In genomic region chr11:80410377-80410776, GRCm38 (mm10) we compare ENCODE assay signal across 21 mouse cellular contexts.
"Had no signal": no experiment of that assay in that cellular context is flagged by ENCODE, and none has a peak within 500 bp of the region (broad histone marks: within the 10 kb centered on the region; RNA-seq: fewer than 3 reads in every experiment).

No protein-coding gene starts in this region.

- H3K4me2 ChIP-seq: limb, embryonic 12.5 days; limb, embryonic 15.5 days; lung, embryonic 15.5 days; midbrain, embryonic 12.5 days; midbrain, embryonic 15.5 days; neural tube, embryonic 12.5 days; neural tube, embryonic 15.5 days; stomach, embryonic 15.5 days had no signal

- H3K9ac ChIP-seq: limb, embryonic 12.5 days; limb, embryonic 15.5 days; lung, embryonic 15.5 days; midbrain, embryonic 12.5 days; midbrain, embryonic 15.5 days; neural tube, embryonic 12.5 days; neural tube, embryonic 15.5 days; stomach, embryonic 15.5 days had no signal

- H3K27ac ChIP-seq: limb, embryonic 12.5 days; limb, embryonic 15.5 days; lung, embryonic 15.5 days; midbrain, embryonic 12.5 days; midbrain, embryonic 15.5 days; neural tube, embryonic 12.5 days; neural tube, embryonic 15.5 days; stomach, embryonic 15.5 days had no signal

- H3K27me3 ChIP-seq: limb, embryonic 12.5 days; limb, embryonic 15.5 days; lung, embryonic 15.5 days; midbrain, embryonic 12.5 days; midbrain, embryonic 15.5 days; neural tube, embryonic 12.5 days; neural tube, embryonic 15.5 days; stomach, embryonic 15.5 days had no signal

- DNase-seq: kidney, adult 18-20 months; kidney, adult 9 months; kidney, postnatal 14 days; kidney, postnatal 4 days; left cerebral cortex, postnatal 4 days; lung, adult 18-20 months; lung, postnatal 10 days; lung, postnatal 36 days; right cerebral cortex, adult 18-20 months; right cerebral cortex, postnatal 25 days; spleen, adult 18-20 months; thymus, postnatal 25 days had no signal

- H3K9me3 ChIP-seq: limb, embryonic 12.5 days; limb, embryonic 15.5 days; lung, embryonic 15.5 days; midbrain, embryonic 12.5 days; midbrain, embryonic 15.5 days; neural tube, embryonic 12.5 days; neural tube, embryonic 15.5 days; stomach, embryonic 15.5 days had no signal

- H3K4me3 ChIP-seq: limb, embryonic 12.5 days; limb, embryonic 15.5 days; lung, embryonic 15.5 days; midbrain, embryonic 12.5 days; midbrain, embryonic 15.5 days; neural tube, embryonic 12.5 days; neural tube, embryonic 15.5 days; stomach, embryonic 15.5 days had no signal

- H3K4me1 ChIP-seq: limb, embryonic 12.5 days; limb, embryonic 15.5 days; lung, embryonic 15.5 days; midbrain, embryonic 12.5 days; midbrain, embryonic 15.5 days; neural tube, embryonic 12.5 days; neural tube, embryonic 15.5 days; stomach, embryonic 15.5 days had no signal

- ATAC-seq: intestine, embryonic 16.5 days; midbrain, embryonic 15.5 days had no signal
